Mouse (Mus musculus) testis, adult 2 months (tissue): ENCODE measurements around the gene Gm44502. TPM values are rescaled to one million over a fixed set of nuclear protein-coding genes. Genes with fewer than 3 reads are reported as not detected.

Source experiments
- H3K27ac ChIP-seq: fragments of 200-500 bp; 2 replicates; pipeline ENCODE4 v1.5.1; 2012; ENCODE audit warnings: low read depth, low read length; ENCODE audit not compliant: control insufficient read depth, insufficient read depth
- H3K27me3 ChIP-seq: fragments of 200-500 bp; 2 replicates; pipeline ENCODE4 v1.6.1; 2012; ENCODE audit warnings: mild to moderate bottlenecking, low read length, moderate library complexity; ENCODE audit not compliant: control insufficient read depth, insufficient read depth
- H3K36me3 ChIP-seq: fragments of 200-500 bp; 2 replicates; pipeline ENCODE4 v1.6.1; 2012; ENCODE audit warnings: mild to moderate bottlenecking, low read length; ENCODE audit not compliant: control insufficient read depth, insufficient read depth
- H3K4me1 ChIP-seq: fragments of 200-500 bp; 2 replicates; pipeline ENCODE4 v1.6.1; 2012; ENCODE audit warnings: low read length; ENCODE audit not compliant: control insufficient read depth, insufficient read depth
- H3K4me3 ChIP-seq: fragments of 200-500 bp; 2 replicates; pipeline ENCODE4 v1.5.1; 2012; ENCODE audit warnings: low read depth, mild to moderate bottlenecking, low read length, moderate library complexity, mixed read lengths; ENCODE audit not compliant: control insufficient read depth
- CTCF ChIP-seq: fragments of 200-500 bp; IDR thresholded peaks from 2 replicates; pipeline ENCODE4 v1.5.1; 2012; ENCODE audit warnings: low read depth, mild to moderate bottlenecking, inconsistent platforms, low read length, moderate library complexity; ENCODE audit not compliant: control insufficient read depth, insufficient read depth, insufficient replicate concordance
- POLR2A ChIP-seq: fragments of 200-500 bp; IDR thresholded peaks from 2 replicates; pipeline ENCODE4 v1.6.1; 2012; ENCODE audit warnings: low read depth, mild to moderate bottlenecking, inconsistent platforms, low read length, moderate library complexity; ENCODE audit not compliant: control insufficient read depth
- polyA plus RNA-seq: library from polyadenylated mRNA; depleted of rRNA; stranded (reverse); fragments of >200 nt; gene quantifications from 2 replicates; pipeline ENCODE4 v1.2.3, GENCODE M21; 2012

Gene Gm44502
- polyA plus RNA-seq, 1 experiment: 1.2 TPM

DNA sequence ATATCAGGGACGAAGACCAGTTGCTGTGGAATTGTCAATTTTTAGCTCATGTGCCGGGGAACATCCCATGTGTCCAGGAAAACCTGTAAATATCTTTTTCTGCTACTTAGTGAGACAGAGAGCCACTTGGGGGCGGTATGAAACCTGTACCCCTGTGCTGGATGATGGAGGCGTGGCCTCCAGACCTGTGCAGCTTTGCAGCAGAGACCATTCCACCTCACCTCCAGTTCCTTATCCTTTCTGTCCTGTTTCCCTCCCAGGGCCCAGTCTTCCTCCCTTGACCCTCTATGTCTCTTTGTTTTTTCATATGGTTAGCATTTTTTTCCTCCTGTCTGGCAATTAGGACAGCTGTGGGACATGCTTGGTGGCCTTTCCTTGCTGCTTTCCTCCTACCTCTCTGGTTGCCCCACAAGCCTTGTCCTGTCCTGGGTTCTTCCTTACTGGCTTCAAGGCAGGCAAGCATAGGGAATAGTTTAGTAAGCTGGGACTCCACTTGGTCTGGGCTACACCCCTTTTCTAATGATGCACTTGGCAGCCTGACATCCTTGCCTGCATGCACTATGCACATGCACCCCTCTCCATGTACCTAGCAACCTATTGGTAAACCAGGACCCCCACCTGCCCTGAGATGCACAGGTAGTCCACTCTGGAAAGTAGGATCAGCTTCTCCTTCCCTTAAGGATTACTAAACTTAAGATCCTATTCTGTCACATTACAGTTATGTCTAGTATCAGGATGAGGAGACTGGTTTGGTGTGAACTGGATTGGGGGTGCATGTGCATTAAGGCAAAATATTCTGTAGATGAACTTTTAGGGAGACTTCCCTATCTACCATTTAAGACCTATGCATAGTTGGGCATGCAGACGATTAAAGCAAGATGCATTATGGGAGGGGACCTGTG, 34.1 kb upstream of the Gm44502 start:
- no peaks in the 10 kb centered on the region for H3K36me3 ChIP-seq
- no peak overlapping the region for H3K4me3 ChIP-seq
- no peaks in the 10 kb centered on the region; the same call in 1 of the 2 replicates for H3K4me1 ChIP-seq
- H3K27me3 ChIP-seq: no peaks in the 10 kb centered on the region
- TF ChIP-seq CTCF (no peak), POLR2A (no peak)
- no peak overlapping the region for H3K27ac ChIP-seq

DNA sequence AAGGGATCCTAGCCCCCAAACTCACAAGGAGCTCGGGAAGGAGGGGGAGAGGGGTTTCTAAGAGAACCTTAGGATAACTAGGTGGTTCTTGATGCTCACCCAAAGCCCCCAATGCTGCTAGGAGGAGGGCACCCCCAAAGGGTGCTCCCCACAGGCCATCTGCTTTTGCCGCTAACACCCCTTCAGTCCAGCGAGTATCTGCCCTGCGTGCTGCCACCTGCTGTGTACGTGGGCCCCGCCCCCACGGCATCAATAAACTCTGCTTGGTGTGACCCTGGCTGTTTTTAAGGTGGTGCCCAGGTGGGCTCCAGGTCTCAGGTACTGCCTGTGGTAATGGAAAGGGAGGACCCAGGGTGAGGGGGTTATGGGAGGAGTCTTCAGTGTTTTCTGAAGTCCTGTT, 32.7 kb upstream of the Gm44502 start:
- peaks cover 4% of the 10 kb centered on the region for H3K4me1 ChIP-seq
- TF ChIP-seq CTCF: no peak
- TF ChIP-seq POLR2A: no peak
- no peak overlapping the region for H3K27ac ChIP-seq
- no peaks in the 10 kb centered on the region for H3K27me3 ChIP-seq
- no peaks in the 10 kb centered on the region for H3K36me3 ChIP-seq
- H3K4me3 ChIP-seq: no peak overlapping the region

GRCm38 (mm10) chr15:89461321-89461720, 31.8 kb upstream of the Gm44502 start:
- no peak overlapping the region for H3K4me3 ChIP-seq
- no peak for TF ChIP-seq POLR2A
- TF ChIP-seq CTCF: no peak
- H3K4me1 ChIP-seq: peaks cover 4% of the 10 kb centered on the region
- no peak overlapping the region for H3K27ac ChIP-seq
- H3K36me3 ChIP-seq: no peaks in the 10 kb centered on the region; the same call in 1 of the 2 replicates
- no peaks in the 10 kb centered on the region for H3K27me3 ChIP-seq

- H3K4me1 ChIP-seq: peaks cover 4% of the 10 kb centered on the region
- no peak overlapping the region for H3K27ac ChIP-seq
- TF ChIP-seq CTCF (no peak), POLR2A (no peak)
- no peaks in the 10 kb centered on the region; the same call in 1 of the 2 replicates for H3K36me3 ChIP-seq
- H3K27me3 ChIP-seq: no peaks in the 10 kb centered on the region
- H3K4me3 ChIP-seq: no peak overlapping the region
Observed at GRCm38 (mm10) chr15:89460298-89460697, 30.8 kb upstream of the Gm44502 start.

DNA sequence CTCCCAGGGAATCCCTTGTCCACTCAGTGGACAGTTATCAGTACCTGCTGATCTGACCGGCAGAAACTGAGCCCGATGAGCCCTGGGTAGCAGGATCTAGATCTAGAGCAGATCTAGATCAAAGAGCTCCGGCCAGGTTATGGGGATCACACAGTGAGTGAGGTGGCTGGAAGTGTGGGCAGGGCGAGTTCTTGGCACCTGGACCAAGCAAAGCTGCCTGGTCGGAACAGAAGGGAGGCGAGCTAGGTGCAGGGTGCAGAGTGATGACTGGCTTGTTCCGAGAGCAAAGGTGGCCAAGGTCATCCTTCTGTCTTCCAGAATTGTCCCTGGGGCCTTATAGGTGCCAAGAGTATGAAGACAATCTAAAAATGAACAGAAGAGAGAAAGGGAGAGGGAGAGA, 30.3 kb upstream of the Gm44502 start:
- H3K27me3 ChIP-seq: no peaks in the 10 kb centered on the region

GRCm38 (mm10) chr15:89458942-89459341, 29.4 kb upstream of the Gm44502 start:
- Histone ChIP-seq H3K27me3 (no peaks in the 10 kb centered on the region), H3K27ac (no peak overlapping the region), H3K36me3 (no peaks in the 10 kb centered on the region; the same call in 1 of the 2 replicates), H3K4me3 (no peak overlapping the region; the same call in 1 of the 2 replicates), H3K4me1 (peaks cover 8% of the 10 kb centered on the region)
- TF ChIP-seq POLR2A (no peak), CTCF (no peak)

More for the DNA sequence above, 30.3 kb upstream of the Gm44502 start:
- Histone ChIP-seq H3K36me3 (no peaks in the 10 kb centered on the region; the same call in 1 of the 2 replicates), H3K27ac (no peak overlapping the region), H3K4me3 (no peak overlapping the region), H3K4me1 (peaks cover 7% of the 10 kb centered on the region)
- no peak for TF ChIP-seq POLR2A

- Histone ChIP-seq H3K4me3 (peak overlapping the region; percentile 61; the same call in 1 of the 2 replicates), H3K36me3 (no peaks in the 10 kb centered on the region; the same call in 1 of the 2 replicates), H3K4me1 (peaks cover 13% of the 10 kb centered on the region), H3K27me3 (no peaks in the 10 kb centered on the region), H3K27ac (no peak overlapping the region)
- TF ChIP-seq CTCF: no peak
- TF ChIP-seq POLR2A: no peak
Observed at GRCm38 (mm10) chr15:89455642-89456041, 26.1 kb upstream of the Gm44502 start.
